Mouse (Mus musculus): ENCODE data around the gene Pabpc1l. TPM values are rescaled to one million over a fixed set of nuclear protein-coding genes. Genes with fewer than 3 reads are reported as not detected.

The Pabpc1l gene
- polyA plus RNA-seq, 1 experiment from 2014 or later: 1.3 TPM

GRCm38 (mm10) chr2:164098603-164099250, 73.5 kb downstream of the Pabpc1l start:
- no peaks in the 10 kb centered on the region for H3K9me3 ChIP-seq (replicated peaks)
- no peaks in the 10 kb centered on the region for H3K4me1 ChIP-seq
- H3K9ac ChIP-seq: no peak overlapping the region
- no peak overlapping the region for H3K27ac ChIP-seq
- 94% methylated on average over 11 of the region's 11 CpGs for WGBS
- no peak overlapping the region for H3K4me2 ChIP-seq
- no peak for ATAC-seq
- H3K36me3 ChIP-seq (ENCODE audit: poor library complexity, severe bottlenecking): peaks cover 66% of the 10 kb centered on the region
- no peaks in the 10 kb centered on the region for H3K27me3 ChIP-seq
- no peak overlapping the region for H3K4me3 ChIP-seq

Other genes with a start within 250 kb of the Pabpc1l start
- 0.25 and 0.26 TPM in 2 replicates for gene Ccn5, start 204.6 kb upstream of the Pabpc1l start, polyA plus RNA-seq (2015; fragmentation: Nextera tagmentation; extraction: Ambion mirVana)
- not detected in 2 replicates for gene Kcnk15, start 171.8 kb upstream of the Pabpc1l start, polyA plus RNA-seq (2015; fragmentation: Nextera tagmentation; extraction: Ambion mirVana)
- gene Rims4, start 106.8 kb upstream of the Pabpc1l start, polyA plus RNA-seq (2015; fragmentation: Nextera tagmentation; extraction: Ambion mirVana): 2.5 and 3.0 TPM in 2 replicates
- 361 and 370 TPM in 2 replicates for gene Ywhab, start 30.5 kb upstream of the Pabpc1l start, polyA plus RNA-seq (2015; fragmentation: Nextera tagmentation; extraction: Ambion mirVana)
- gene Stk4, start 44.9 kb downstream of the Pabpc1l start, polyA plus RNA-seq (2015; fragmentation: Nextera tagmentation; extraction: Ambion mirVana): 25.6 and 30.8 TPM in 2 replicates
- 47.8 and 54.1 TPM in 2 replicates for gene Tomm34, start 45.7 kb downstream of the Pabpc1l start, polyA plus RNA-seq (2015; fragmentation: Nextera tagmentation; extraction: Ambion mirVana)
- 0.14 TPM in 1 of 2 replicates, not detected in the other for gene Kcns1, start 145.7 kb downstream of the Pabpc1l start, polyA plus RNA-seq (2015; fragmentation: Nextera tagmentation; extraction: Ambion mirVana)
- gene Wfdc5, start 157.3 kb downstream of the Pabpc1l start, polyA plus RNA-seq (2015; fragmentation: Nextera tagmentation; extraction: Ambion mirVana): not detected in 2 replicates
- not detected in 2 replicates for gene Wfdc12, start 165.2 kb downstream of the Pabpc1l start, polyA plus RNA-seq (2015; fragmentation: Nextera tagmentation; extraction: Ambion mirVana)
- gene Wfdc15a, start 174.7 kb downstream of the Pabpc1l start, polyA plus RNA-seq (2015; fragmentation: Nextera tagmentation; extraction: Ambion mirVana): not detected in 2 replicates
- gene Wfdc15b, start 196.2 kb downstream of the Pabpc1l start, polyA plus RNA-seq (2015; fragmentation: Nextera tagmentation; extraction: Ambion mirVana): not detected in 2 replicates
- not detected in 2 replicates for gene Svs2, start 213.0 kb downstream of the Pabpc1l start, polyA plus RNA-seq (2015; fragmentation: Nextera tagmentation; extraction: Ambion mirVana)
- gene Svs3b, start 231.2 kb downstream of the Pabpc1l start, polyA plus RNA-seq (2015; fragmentation: Nextera tagmentation; extraction: Ambion mirVana): not detected in 2 replicates

Measured in forebrain, embryonic 13.5 days (tissue).